Mouse (Mus musculus) cortical plate, adult 2 months (tissue): ENCODE results near the gene Adh6b. TPM values are rescaled to one million over a fixed set of nuclear protein-coding genes. Genes with fewer than 3 reads are reported as not detected.

Experiments used
- H3K27ac ChIP-seq: fragments of 200-500 bp; 2 replicates; pipeline ENCODE4 v1.5.1; 2012; ENCODE audit warnings: low read length, control low read depth, inconsistent platforms; ENCODE audit not compliant: insufficient read depth
- H3K4me1 ChIP-seq: fragments of 200-500 bp; 2 replicates; pipeline ENCODE4 v1.6.1; 2011; ENCODE audit warnings: low read length; ENCODE audit not compliant: control insufficient read depth, insufficient read depth
- H3K4me3 ChIP-seq: fragments of 200-500 bp; 2 replicates; pipeline ENCODE4 v1.5.1; 2011; ENCODE audit warnings: mild to moderate bottlenecking, low read length, control low read depth; ENCODE audit not compliant: insufficient read depth
- CTCF ChIP-seq: fragments of 200-500 bp; IDR thresholded peaks from 2 replicates; pipeline ENCODE4 v1.5.1; 2011; ENCODE audit warnings: mild to moderate bottlenecking, control low read depth, low read length; ENCODE audit not compliant: insufficient read depth; ENCODE audit errors: extremely low read depth
- POLR2A ChIP-seq: fragments of 200-500 bp; IDR thresholded peaks from 2 replicates; pipeline ENCODE4 v1.6.1; 2011; ENCODE audit warnings: mild to moderate bottlenecking, low read length, control low read depth; ENCODE audit not compliant: insufficient read depth; ENCODE audit errors: extremely low read depth
- polyA plus RNA-seq: library from polyadenylated mRNA; depleted of rRNA; stranded (reverse); fragments of >200 nt; gene quantifications from 2 replicates; pipeline ENCODE4 v1.2.3, GENCODE M21; 2012

Gene Adh6b
- polyA plus RNA-seq, 1 experiment = not detected

DNA sequence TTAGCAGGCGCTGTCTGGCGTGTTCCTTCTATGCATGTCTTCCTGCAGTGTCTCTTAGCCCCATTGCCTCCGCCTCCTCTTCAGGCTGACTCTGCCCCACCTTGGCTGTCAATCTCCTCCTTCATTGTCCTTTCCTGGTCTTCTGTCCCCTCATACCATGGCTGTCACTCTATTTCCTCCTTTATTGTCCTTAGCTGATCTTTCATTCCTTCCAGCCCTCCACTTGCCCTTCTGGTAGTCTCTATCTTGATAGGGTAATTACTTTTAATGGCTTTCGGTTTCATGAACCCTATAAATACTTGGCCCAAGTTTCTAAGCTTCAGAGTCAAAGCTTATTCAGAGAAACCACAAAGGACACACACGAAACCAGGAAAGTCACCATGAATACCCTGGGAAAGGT lies 28.6 kb upstream of the Adh6b start, which contains the start of gene Adh6a:
Gene Adh6a (plus strand): TSS at position 322 of the 400 bp plus-strand sequence.
- H3K4me3 ChIP-seq = no peak within 1 kb of the TSS
- no peak within 1 kb of the TSS for H3K27ac ChIP-seq
- H3K4me1 ChIP-seq = no peaks in the 10 kb centered on the region
- no peak for TF ChIP-seq POLR2A
- no peak for TF ChIP-seq CTCF

DNA sequence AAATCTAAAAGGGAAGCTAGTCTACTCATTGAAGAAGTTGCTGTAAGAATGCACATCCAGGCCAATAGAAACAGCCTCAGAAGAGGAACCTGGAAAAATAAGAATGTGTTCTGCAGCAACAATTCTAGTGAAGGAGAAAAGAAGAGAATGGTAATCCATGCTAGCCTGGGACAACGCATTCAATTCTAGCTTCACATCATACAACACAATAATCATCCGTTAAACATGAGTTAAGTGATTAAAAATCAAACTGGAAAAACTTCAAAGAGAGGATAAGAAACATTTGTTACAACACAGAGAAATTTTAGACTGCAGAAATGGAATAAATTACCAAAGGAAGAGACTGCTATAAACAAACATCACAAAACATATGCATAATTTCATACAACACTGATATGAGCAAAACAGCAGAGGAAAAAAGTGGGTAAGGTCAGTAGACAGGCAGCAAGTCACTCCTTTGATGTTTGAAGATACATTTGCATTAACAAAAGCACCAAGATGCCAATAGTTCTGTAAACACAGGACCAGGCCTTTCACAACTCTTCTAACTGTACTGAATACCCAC lies 24.6 kb upstream of the Adh6b start:
- H3K4me3 ChIP-seq = no peak overlapping the region
- TF ChIP-seq CTCF = no peak
- TF ChIP-seq POLR2A = no peak
- no peaks in the 10 kb centered on the region for H3K4me1 ChIP-seq
- H3K27ac ChIP-seq = no peak overlapping the region

DNA sequence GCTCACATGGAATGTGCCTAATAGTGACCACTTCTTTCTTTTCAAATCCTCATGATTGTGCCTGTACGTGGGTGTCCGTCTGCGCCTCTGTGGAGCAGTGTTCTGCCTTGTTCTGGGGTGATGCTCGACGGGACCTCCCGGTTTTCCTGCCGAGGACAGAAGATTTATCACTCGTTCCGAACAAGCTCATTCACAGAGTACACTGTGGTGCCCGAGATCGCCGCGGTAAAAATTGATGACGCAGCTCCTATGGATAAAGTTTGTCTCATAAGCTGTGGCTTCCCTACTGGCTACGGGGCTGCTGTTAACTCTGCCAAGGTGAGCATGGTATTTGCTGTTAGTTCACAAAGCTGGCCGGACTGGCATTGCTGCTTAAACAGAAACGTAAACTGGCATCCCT lies 16.6 kb upstream of the Adh6b start:
- Histone ChIP-seq H3K4me3 (no peak overlapping the region), H3K4me1 (no peaks in the 10 kb centered on the region), H3K27ac (no peak overlapping the region)
- TF ChIP-seq POLR2A (no peak), CTCF (no peak)

DNA sequence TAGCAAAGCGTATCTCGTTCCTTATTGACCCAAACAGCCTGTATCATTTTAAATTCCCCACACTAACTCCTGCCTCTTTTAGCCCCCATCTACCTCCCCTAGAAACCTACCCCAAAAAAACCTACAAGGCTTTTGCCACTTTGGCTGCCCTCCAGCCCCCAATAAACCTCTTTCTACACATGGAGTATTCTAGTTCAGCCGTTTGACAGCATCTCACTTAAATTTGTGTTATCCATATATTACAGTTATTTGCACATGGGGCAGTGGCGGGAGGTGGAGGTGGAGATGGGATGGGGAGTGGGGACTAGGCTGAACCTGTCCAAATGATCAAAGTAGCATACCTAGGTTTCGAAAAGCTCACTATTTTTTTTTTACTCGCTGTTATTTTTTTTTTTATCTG lies 16.1 kb upstream of the Adh6b start:
- no peak for TF ChIP-seq CTCF
- no peak for TF ChIP-seq POLR2A
- Histone ChIP-seq H3K4me1 (no peaks in the 10 kb centered on the region), H3K4me3 (no peak overlapping the region), H3K27ac (no peak overlapping the region)

DNA sequence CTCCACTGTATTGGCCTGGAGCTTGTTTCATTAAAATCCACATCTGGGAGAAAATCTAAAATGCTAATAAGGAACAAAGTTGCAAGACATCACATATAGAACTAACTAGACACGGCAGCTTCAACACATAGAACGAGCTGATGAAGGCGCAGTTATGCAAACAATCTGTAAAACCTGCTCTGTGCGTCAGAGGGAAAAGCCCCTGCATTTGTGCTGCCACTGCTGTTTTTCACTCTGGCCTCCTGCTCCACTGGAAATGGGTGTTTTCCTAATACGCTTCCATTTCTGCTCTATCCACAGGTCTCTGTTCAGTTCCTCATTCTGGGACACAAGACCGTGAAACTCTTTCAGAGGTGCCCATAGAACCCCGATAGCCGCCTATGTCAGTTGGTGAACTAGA lies 7.7 kb upstream of the Adh6b start:
- H3K4me3 ChIP-seq = no peak overlapping the region
- no peaks in the 10 kb centered on the region for H3K4me1 ChIP-seq
- H3K27ac ChIP-seq = no peak overlapping the region
- TF ChIP-seq POLR2A = no peak
- no peak for TF ChIP-seq CTCF

DNA sequence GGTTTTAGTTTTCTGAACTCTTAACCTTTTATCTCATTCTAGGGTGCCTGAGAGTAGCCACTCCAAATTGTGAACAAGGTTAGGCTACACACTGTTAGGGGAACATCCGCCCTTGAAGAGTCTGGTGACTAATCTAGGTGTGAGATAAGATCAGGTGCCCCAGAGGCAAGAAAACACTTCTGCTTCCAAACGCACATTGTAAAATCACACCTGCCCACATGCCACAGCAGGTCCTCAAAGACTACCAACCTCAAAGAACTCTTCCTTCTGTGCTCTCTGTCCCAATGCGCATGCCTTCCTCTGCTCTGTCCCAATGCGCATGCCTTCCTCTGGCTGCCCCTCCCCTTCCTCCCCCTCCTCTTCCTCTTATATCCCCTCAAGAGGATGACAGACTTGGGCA lies 7.3 kb upstream of the Adh6b start:
- TF ChIP-seq POLR2A (no peak), CTCF (no peak)
- no peaks in the 10 kb centered on the region for H3K4me1 ChIP-seq
- H3K4me3 ChIP-seq = no peak overlapping the region
- no peak overlapping the region for H3K27ac ChIP-seq

DNA sequence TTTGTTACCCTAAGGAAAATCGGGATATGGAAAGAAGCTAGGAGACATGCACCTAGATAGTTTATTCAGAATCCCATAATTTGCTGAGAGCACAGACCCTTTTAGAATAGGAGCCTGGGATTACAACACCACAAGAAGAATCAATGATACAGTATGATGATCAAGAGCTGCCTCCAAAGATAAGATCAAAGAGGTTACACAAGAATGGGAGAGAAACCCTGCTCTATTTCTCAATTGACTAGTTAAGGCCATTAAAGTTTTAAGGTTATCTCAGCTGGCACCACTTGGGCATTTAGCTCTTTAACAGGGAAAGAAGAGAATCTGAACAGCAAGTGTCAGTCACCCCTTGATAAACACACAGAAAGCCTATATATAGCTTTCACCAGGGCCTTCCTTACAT lies 6.0 kb upstream of the Adh6b start:
- Histone ChIP-seq H3K27ac (no peak overlapping the region), H3K4me3 (no peak overlapping the region), H3K4me1 (no peaks in the 10 kb centered on the region)
- TF ChIP-seq POLR2A = no peak
- no peak for TF ChIP-seq CTCF

DNA sequence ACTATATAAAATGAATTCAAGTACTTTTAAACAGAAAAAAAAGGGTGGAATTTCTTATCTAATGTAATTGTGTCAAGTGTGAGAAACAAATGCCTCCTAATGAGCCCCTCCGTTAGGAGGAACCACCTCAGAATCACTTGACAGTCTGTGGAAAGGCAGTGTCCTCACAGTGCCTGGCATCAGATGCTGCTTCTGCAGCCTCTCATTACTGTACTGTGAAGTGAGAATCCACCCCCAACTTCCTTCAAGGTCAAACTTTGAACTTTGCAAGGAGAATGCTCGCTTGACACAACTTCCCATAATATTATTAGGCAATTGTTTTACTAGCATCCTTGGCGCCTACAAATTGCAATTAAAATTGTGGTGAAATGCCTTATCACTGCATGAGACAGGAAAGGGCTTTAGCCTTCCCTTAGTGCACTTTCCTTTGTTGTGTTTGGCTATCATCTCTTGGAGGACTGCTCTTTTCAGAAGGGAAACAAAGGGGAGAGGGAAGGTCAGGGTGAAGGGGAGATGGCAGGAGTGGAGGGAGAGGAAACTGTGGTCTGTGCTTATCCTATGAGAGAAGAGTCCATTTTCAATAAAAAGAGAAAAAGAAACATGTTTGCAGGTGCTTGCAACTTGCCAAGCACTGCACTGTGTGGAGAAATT lies 5.3 kb upstream of the Adh6b start:
- Histone ChIP-seq H3K27ac (no peak overlapping the region), H3K4me1 (no peaks in the 10 kb centered on the region), H3K4me3 (no peak overlapping the region)
- no peak for TF ChIP-seq POLR2A
- no peak for TF ChIP-seq CTCF

DNA sequence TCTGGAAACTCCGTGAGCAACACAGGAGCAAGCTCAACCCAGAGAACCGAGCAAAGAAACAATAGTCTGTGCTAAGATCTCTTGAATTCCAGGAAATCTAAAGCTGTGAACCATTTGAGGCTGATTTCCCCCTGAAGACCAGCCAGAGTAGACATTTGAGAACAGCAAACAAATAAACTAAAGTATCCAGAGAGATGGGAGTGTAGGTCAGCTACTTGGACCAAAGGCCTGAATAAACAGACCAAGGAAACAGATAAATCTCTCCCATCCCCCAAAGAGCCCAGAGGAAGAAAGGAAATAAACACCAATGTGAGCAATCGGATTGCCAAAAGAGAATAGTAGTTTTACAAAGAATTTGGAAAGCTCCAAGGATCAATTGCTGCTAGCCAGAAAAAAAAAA lies 5.5 kb downstream of the Adh6b start:
- Histone ChIP-seq H3K4me1 (no peaks in the 10 kb centered on the region), H3K4me3 (no peak overlapping the region), H3K27ac (no peak overlapping the region)
- TF ChIP-seq CTCF (no peak), POLR2A (no peak)

DNA sequence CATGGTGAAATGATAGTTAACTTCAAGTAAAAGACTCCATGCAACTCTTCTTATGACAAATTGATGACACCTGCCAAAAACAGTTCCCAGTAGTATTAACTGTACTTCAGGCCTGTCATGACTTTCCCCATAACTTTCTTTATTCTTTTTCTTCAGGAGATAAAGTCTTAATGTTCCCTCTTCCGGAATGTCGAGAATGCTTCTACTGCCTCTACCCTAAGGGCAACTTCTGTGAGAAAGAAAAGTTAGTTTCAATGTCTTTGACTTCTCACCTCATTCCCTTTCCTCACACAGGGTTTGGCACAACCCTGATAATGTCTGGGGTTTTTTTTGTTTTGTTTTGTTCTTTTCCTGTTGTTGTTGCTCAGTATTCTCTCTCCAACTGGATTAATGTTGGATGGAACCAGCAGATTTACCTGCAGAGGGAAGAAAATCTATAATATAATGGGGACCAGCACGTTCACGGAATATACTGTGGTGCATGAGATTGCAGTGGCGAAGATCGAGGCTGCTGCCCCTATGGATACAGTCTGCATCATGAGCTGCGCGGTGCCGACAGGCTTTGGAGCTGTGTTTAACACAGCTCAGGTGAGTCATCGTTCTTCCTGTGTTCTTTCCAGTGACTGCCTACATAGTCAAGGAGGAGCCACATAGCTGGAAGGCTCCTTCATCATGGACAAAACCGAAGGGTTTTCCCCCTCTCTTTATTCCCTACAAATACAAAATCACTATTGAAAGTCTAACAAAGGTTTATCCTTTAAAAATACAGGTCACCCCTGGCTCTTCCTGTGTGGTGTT lies 10.6 kb downstream of the Adh6b start:
- TF ChIP-seq POLR2A = no peak
- TF ChIP-seq CTCF = no peak
- H3K27ac ChIP-seq = no peak overlapping the region
- H3K4me3 ChIP-seq = no peak overlapping the region
- no peaks in the 10 kb centered on the region for H3K4me1 ChIP-seq
